Mouse (Mus musculus): ENCODE measurements around the gene Gpx6. TPM values are rescaled to one million over a fixed set of nuclear protein-coding genes. Genes with fewer than 3 reads are reported as not detected.

The Gpx6 gene
- polyA plus RNA-seq, 1 experiment from 2014 or later: 11.8 TPM

- H3K36me3 ChIP-seq (ENCODE audit: insufficient read depth, low read length): no peaks in the 10 kb centered on the region
- H3K27ac ChIP-seq (ENCODE audit: low read length): no peak overlapping the region
- peak overlapping the region; percentile 72 for H3K4me2 ChIP-seq (replicated peaks; ENCODE audit: low read depth, low read length)
- H3K4me3 ChIP-seq (ENCODE audit: low read length): peak overlapping the region; percentile 74
- peaks cover 6% of the 10 kb centered on the region; the same call in 1 of the 2 replicates for H3K4me1 ChIP-seq (ENCODE audit: insufficient read depth, low read length)
- H3K9me3 ChIP-seq (ENCODE audit: low read length): no peaks in the 10 kb centered on the region
- WGBS: under 1% methylated on average over 9 of the region's 9 CpGs
- peak overlapping the region; percentile 65 for H3K9ac ChIP-seq (replicated peaks; ENCODE audit: low read length)
- no peak for ATAC-seq (ENCODE audit: low FRiP score, low TSS enrichment)
- peaks cover 2% of the 10 kb centered on the region; the same call in 1 of the 2 replicates for H3K27me3 ChIP-seq (ENCODE audit: insufficient read depth, low read length)
Observed at GRCm38 (mm10) chr13:21276551-21276950, 35.4 kb upstream of the Gpx6 start.

DNA sequence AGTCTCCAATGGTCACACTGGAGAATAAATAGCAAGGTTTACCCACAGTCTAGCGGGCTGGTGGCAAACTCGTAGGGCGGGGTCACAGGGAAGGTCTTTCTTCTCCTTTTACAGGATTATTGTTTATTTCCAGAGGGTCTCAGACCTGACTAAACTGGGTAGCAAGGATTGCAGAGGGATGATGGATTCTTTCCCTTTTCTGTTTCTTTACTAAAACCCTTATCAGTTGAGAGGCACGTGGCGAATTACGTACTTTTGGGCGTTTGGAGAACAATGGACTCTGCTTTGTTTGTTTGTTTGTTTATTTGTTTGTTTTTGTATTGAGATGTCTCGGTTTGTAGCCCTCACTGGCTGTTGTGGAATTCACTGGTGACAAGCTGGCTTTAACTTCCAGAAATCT is 32.8 kb upstream of the Gpx6 start:
- 9% methylated on average over 8 of the region's 8 CpGs for WGBS
- Histone ChIP-seq H3K36me3 (ENCODE audit: insufficient read depth, low read length) (no peaks in the 10 kb centered on the region), H3K9me3 (ENCODE audit: low read length) (no peaks in the 10 kb centered on the region), H3K4me2 (replicated peaks; ENCODE audit: low read depth, low read length) (peak overlapping the region; percentile 58), H3K27me3 (ENCODE audit: insufficient read depth, low read length) (0 out of 2 replicates have a peak, but pooled peaks cover 2% of the 10 kb centered on the region), H3K4me1 (ENCODE audit: insufficient read depth, low read length) (peaks cover 6% of the 10 kb centered on the region; the same call in 1 of the 2 replicates), H3K4me3 (ENCODE audit: low read length) (peak overlapping the region; percentile 49), H3K27ac (ENCODE audit: low read length) (no peak overlapping the region), H3K9ac (replicated peaks; ENCODE audit: low read length) (peak overlapping the region; percentile 19)
- ATAC-seq (ENCODE audit: low FRiP score, low TSS enrichment): no peak

DNA sequence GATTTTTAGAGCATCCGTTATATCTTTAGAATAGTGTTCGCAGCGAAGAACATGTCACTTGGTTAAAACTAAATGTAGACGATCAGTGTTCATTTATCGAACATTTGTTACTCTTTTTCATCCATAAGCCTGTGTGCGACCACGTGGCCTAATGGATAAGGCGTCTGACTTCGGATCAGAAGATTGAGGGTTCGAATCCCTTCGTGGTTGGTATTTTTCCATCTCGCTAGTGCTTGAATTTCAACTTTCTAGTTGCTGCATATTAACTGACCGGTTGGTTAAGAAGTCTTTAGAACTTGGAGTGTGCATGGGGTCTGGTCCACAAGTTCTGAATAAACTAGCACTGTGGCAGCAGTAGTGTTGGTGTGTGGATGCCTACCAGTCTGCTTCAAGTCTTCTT is 32.4 kb upstream of the Gpx6 start:
- WGBS: under 1% methylated on average over 13 of the region's 13 CpGs
- ATAC-seq (ENCODE audit: low FRiP score, low TSS enrichment): peak; percentile 58
- Histone ChIP-seq H3K27me3 (ENCODE audit: insufficient read depth, low read length) (0 out of 2 replicates have a peak, but pooled peaks cover 2% of the 10 kb centered on the region), H3K4me1 (ENCODE audit: insufficient read depth, low read length) (peaks cover 6% of the 10 kb centered on the region; the same call in 1 of the 2 replicates), H3K4me2 (replicated peaks; ENCODE audit: low read depth, low read length) (peak overlapping the region; percentile 58), H3K4me3 (ENCODE audit: low read length) (peak overlapping the region; percentile 49), H3K36me3 (ENCODE audit: insufficient read depth, low read length) (no peaks in the 10 kb centered on the region), H3K27ac (ENCODE audit: low read length) (no peak overlapping the region), H3K9me3 (ENCODE audit: low read length) (no peaks in the 10 kb centered on the region), H3K9ac (replicated peaks; ENCODE audit: low read length) (peak overlapping the region; percentile 19)

GRCm38 (mm10) chr13:21292631-21293030 is 19.3 kb upstream of the Gpx6 start, which contains the start of gene Gpx5:
TSS of gene Gpx5 (minus strand) at chr13:21292731.
- Histone ChIP-seq H3K9me3 (ENCODE audit: low read length) (no peaks in the 10 kb centered on the region), H3K27ac (ENCODE audit: low read length) (no peak within 1 kb of the TSS), H3K9ac (replicated peaks; ENCODE audit: low read length) (no peak within 1 kb of the TSS), H3K4me3 (ENCODE audit: low read length) (no peak within 1 kb of the TSS), H3K4me2 (replicated peaks; ENCODE audit: low read depth, low read length) (no peak within 1 kb of the TSS), H3K4me1 (ENCODE audit: insufficient read depth, low read length) (no peaks in the 10 kb centered on the region), H3K27me3 (ENCODE audit: insufficient read depth, low read length) (no peaks in the 10 kb centered on the region), H3K36me3 (ENCODE audit: insufficient read depth, low read length) (no peaks in the 10 kb centered on the region)
- WGBS: 94% methylated on average over 6 of the region's 6 CpGs
- ATAC-seq (ENCODE audit: low FRiP score, low TSS enrichment): no peak

GRCm38 (mm10) chr13:21298557-21298956 is 13.4 kb upstream of the Gpx6 start:
- 19% methylated on average over 3 of the region's 3 CpGs for WGBS
- H3K9me3 ChIP-seq (ENCODE audit: low read length): no peaks in the 10 kb centered on the region
- no peaks in the 10 kb centered on the region for H3K27me3 ChIP-seq (ENCODE audit: insufficient read depth, low read length)
- H3K9ac ChIP-seq (replicated peaks; ENCODE audit: low read length): no peak overlapping the region
- no peak for ATAC-seq (ENCODE audit: low FRiP score, low TSS enrichment)
- H3K27ac ChIP-seq (ENCODE audit: low read length): no peak overlapping the region
- H3K4me2 ChIP-seq (replicated peaks; ENCODE audit: low read depth, low read length): no peak overlapping the region
- no peak overlapping the region for H3K4me3 ChIP-seq (ENCODE audit: low read length)
- no peaks in the 10 kb centered on the region for H3K36me3 ChIP-seq (ENCODE audit: insufficient read depth, low read length)
- H3K4me1 ChIP-seq (ENCODE audit: insufficient read depth, low read length): no peaks in the 10 kb centered on the region

DNA sequence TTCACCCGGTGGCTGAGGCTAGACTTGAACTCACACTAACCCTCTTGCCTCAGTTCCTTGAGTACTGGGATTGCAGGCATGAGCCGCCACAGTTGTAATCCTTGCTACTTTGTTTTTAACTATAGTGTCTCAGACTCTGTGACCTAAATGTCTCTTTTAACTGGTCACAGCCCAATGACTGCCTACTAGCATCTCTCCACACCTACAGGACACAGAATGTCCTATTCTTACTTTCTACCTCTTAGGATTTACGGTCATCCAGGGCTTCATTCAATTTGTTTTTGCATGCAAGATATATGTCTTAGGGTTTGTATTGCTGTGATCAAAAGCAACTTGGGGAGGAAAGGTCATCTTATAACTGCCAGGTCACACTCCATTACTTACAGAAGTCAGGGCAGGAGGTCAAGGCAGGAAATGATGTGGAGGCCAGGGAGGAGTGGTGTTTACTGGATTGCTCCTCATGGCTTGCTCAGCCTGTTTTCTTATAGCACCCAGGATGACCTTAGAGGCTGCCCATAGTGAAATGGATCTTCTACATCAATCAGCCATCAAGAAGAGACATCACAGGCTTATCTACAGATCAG is 7.3 kb upstream of the Gpx6 start:
- Histone ChIP-seq H3K27me3 (ENCODE audit: insufficient read depth, low read length) (no peaks in the 10 kb centered on the region), H3K9ac (replicated peaks; ENCODE audit: low read length) (no peak overlapping the region), H3K4me3 (ENCODE audit: low read length) (no peak overlapping the region)

GRCm38 (mm10) chr13:21309788-21310187 is 2.1 kb upstream of the Gpx6 start:
- no peak overlapping the region for H3K9ac ChIP-seq (replicated peaks; ENCODE audit: low read length)
- no peaks in the 10 kb centered on the region for H3K9me3 ChIP-seq (ENCODE audit: low read length)
- ATAC-seq (ENCODE audit: low FRiP score, low TSS enrichment): no peak
- no peak overlapping the region for H3K27ac ChIP-seq (ENCODE audit: low read length)
- peaks cover 8% of the 10 kb centered on the region for H3K4me1 ChIP-seq (ENCODE audit: insufficient read depth, low read length)
- no peaks in the 10 kb centered on the region for H3K36me3 ChIP-seq (ENCODE audit: insufficient read depth, low read length)
- no peaks in the 10 kb centered on the region for H3K27me3 ChIP-seq (ENCODE audit: insufficient read depth, low read length)
- WGBS: 79% methylated on average over 2 of the region's 2 CpGs
- H3K4me3 ChIP-seq (ENCODE audit: low read length): no peak overlapping the region
- no peak overlapping the region for H3K4me2 ChIP-seq (replicated peaks; ENCODE audit: low read depth, low read length)

More for the DNA sequence above, 7.3 kb upstream of the Gpx6 start:
- Histone ChIP-seq H3K27ac (ENCODE audit: low read length) (no peak overlapping the region), H3K4me2 (replicated peaks; ENCODE audit: low read depth, low read length) (no peak overlapping the region), H3K36me3 (ENCODE audit: insufficient read depth, low read length) (no peaks in the 10 kb centered on the region), H3K9me3 (ENCODE audit: low read length) (no peaks in the 10 kb centered on the region), H3K4me1 (ENCODE audit: insufficient read depth, low read length) (peaks cover 6% of the 10 kb centered on the region; the same call in 1 of the 2 replicates)
- ATAC-seq (ENCODE audit: low FRiP score, low TSS enrichment): peak; percentile 80
- 26% methylated on average over 3 of the region's 3 CpGs for WGBS

- no peaks in the 10 kb centered on the region for H3K27me3 ChIP-seq (ENCODE audit: insufficient read depth, low read length)
- H3K9me3 ChIP-seq (ENCODE audit: low read length): no peaks in the 10 kb centered on the region
- 42% methylated on average over 3 of the region's 5 CpGs for WGBS
- H3K36me3 ChIP-seq (ENCODE audit: insufficient read depth, low read length): no peaks in the 10 kb centered on the region
- H3K4me2 ChIP-seq (replicated peaks; ENCODE audit: low read depth, low read length): no peak overlapping the region
- no peak overlapping the region for H3K9ac ChIP-seq (replicated peaks; ENCODE audit: low read length)
- ATAC-seq (ENCODE audit: low FRiP score, low TSS enrichment): peak; percentile 59; the same call in 1 of the 2 replicates
- H3K4me1 ChIP-seq (ENCODE audit: insufficient read depth, low read length): peaks cover 4% of the 10 kb centered on the region; the same call in 1 of the 2 replicates
- H3K4me3 ChIP-seq (ENCODE audit: low read length): no peak overlapping the region
- no peak overlapping the region for H3K27ac ChIP-seq (ENCODE audit: low read length)
Observed at GRCm38 (mm10) chr13:21312854-21313253, 929 bp downstream of the Gpx6 start.

DNA sequence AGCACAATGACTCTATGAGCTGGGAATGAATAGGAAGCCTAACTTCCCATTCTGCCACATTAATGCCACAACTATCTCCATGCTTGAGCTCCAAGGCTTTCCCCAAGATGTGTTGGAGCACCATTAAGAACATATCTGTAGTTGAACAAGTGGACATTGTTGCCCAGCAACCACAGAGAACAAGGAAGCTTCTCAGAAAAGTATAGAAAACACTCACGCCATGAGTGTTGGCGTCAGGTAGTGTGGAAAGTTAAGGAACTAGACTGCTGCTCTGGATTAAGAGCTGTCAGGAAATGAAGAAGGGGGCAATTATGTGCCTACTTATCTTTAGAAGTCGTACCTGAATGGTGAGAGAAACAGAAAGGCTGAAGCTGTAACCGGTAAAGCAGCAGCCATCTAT is 2.0 kb downstream of the Gpx6 start:
- H3K9ac ChIP-seq (replicated peaks; ENCODE audit: low read length): no peak overlapping the region
- no peaks in the 10 kb centered on the region for H3K36me3 ChIP-seq (ENCODE audit: insufficient read depth, low read length)
- WGBS: 86% methylated on average over 4 of the region's 4 CpGs
- ATAC-seq (ENCODE audit: low FRiP score, low TSS enrichment): no peak
- no peaks in the 10 kb centered on the region for H3K27me3 ChIP-seq (ENCODE audit: insufficient read depth, low read length)
- no peak overlapping the region for H3K4me3 ChIP-seq (ENCODE audit: low read length)
- H3K4me1 ChIP-seq (ENCODE audit: insufficient read depth, low read length): peaks cover 4% of the 10 kb centered on the region; the same call in 1 of the 2 replicates
- no peak overlapping the region for H3K27ac ChIP-seq (ENCODE audit: low read length)
- H3K4me2 ChIP-seq (replicated peaks; ENCODE audit: low read depth, low read length): no peak overlapping the region
- no peaks in the 10 kb centered on the region for H3K9me3 ChIP-seq (ENCODE audit: low read length)

DNA sequence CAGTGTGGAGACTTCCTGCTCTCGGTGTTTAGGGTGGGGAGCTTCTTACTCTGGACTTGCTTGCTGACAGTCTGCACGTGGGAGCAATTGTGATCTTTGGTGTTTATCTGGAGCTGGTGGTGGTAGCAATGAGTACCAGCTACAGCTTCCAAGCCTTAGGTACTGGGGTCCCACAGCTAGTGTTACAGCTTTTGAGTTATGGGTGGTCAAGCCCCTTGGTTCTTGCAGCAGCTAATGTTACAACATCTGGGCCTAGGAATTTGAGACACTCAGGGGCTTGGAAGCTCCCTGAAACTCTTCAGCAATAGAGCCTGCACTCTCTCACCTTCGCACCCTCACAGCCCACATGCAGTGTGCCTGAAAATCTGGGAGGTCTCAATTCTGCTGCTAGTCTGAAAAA is 8.3 kb downstream of the Gpx6 start:
- H3K4me2 ChIP-seq (replicated peaks; ENCODE audit: low read depth, low read length): no peak overlapping the region
- no peaks in the 10 kb centered on the region for H3K27me3 ChIP-seq (ENCODE audit: insufficient read depth, low read length)
- ATAC-seq (ENCODE audit: low FRiP score, low TSS enrichment): peak; percentile 60
- no peak overlapping the region for H3K27ac ChIP-seq (ENCODE audit: low read length)
- peaks cover 12% of the 10 kb centered on the region for H3K4me1 ChIP-seq (ENCODE audit: insufficient read depth, low read length)
- no peaks in the 10 kb centered on the region for H3K36me3 ChIP-seq (ENCODE audit: insufficient read depth, low read length)
- H3K9me3 ChIP-seq (ENCODE audit: low read length): no peaks in the 10 kb centered on the region
- no peak overlapping the region for H3K9ac ChIP-seq (replicated peaks; ENCODE audit: low read length)
- 28% methylated on average over 3 of the region's 3 CpGs for WGBS
- no peak overlapping the region for H3K4me3 ChIP-seq (ENCODE audit: low read length)
